In the genomic region with DNA sequence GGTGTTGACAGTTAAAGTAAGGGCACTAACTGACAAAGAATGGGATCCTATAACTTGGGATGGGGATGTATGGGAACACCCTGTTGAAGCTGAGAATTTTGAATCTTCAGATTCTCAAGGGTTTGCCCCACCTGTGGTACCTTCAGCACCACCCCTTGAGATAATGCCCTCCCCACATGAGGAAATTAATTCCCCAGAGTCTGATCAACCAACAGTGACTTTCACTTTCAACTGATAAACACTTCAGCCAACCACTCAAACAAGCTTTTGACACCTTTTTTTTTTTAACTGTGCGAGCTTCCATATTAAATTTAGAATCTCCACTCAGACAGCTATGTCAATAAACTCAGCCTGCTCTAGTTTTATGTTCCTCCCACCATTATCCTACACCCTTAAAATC, we compare ENCODE assay signal across 39 mouse cellular contexts. TPM values are rescaled to one million over a fixed set of nuclear protein-coding genes. Genes with fewer than 3 reads are reported as not detected.
"Had no signal": no experiment of that assay in that cellular context is flagged by ENCODE, and none has a peak within 500 bp of the region (broad histone marks: within the 10 kb centered on the region; RNA-seq: fewer than 3 reads in every experiment).

No protein-coding gene starts in this region.

- H3K36me3 ChIP-seq: heart, embryonic 13.5 days; heart, embryonic 15.5 days; hindbrain, embryonic 13.5 days; hindbrain, embryonic 15.5 days; limb, embryonic 13.5 days; limb, embryonic 15.5 days had no signal

- H3K4me3 ChIP-seq: heart, adult 2 months; heart, embryonic 13.5 days; heart, embryonic 15.5 days; hindbrain, embryonic 13.5 days; hindbrain, embryonic 15.5 days; layer of hippocampus, adult 2 months; limb, embryonic 13.5 days; limb, embryonic 15.5 days had no signal

- H3K27ac ChIP-seq: heart, adult 2 months; heart, embryonic 13.5 days; heart, embryonic 15.5 days; hindbrain, embryonic 13.5 days; hindbrain, embryonic 15.5 days; hindbrain, postnatal 0 days; layer of hippocampus, adult 2 months; limb, embryonic 13.5 days; limb, embryonic 15.5 days had no signal

- DNase-seq: gastrocnemius, postnatal 14 days; gastrocnemius, postnatal 36 days; heart, adult 11 months; heart, adult 2 months; heart, postnatal 14 days; heart, postnatal 36 days; kidney, adult 11 months; kidney, adult 2 months; kidney, postnatal 10 days; kidney, postnatal 25 days; kidney, postnatal 4 days; left cerebral cortex, postnatal 4 days had no signal

- H3K9me3 ChIP-seq: heart, embryonic 13.5 days; heart, embryonic 15.5 days; hindbrain, embryonic 13.5 days; hindbrain, embryonic 15.5 days; limb, embryonic 13.5 days; limb, embryonic 15.5 days had no signal

- ATAC-seq: hindbrain, postnatal 0 days; intestine, embryonic 16.5 days had no signal

- H3K27me3 ChIP-seq: heart, embryonic 13.5 days; heart, embryonic 15.5 days; hindbrain, embryonic 13.5 days; hindbrain, embryonic 15.5 days; limb, embryonic 13.5 days; limb, embryonic 15.5 days had no signal

- H3K4me1 ChIP-seq: heart, embryonic 13.5 days; heart, embryonic 15.5 days; hindbrain, embryonic 13.5 days; hindbrain, embryonic 15.5 days; limb, embryonic 13.5 days; limb, embryonic 15.5 days had no signal

RNA-seq across cellular contexts. Expression of a gene that starts 3.6 kb away (rescaled TPM):
- total RNA-seq: gastrocnemius, adult 18-20 months; gastrocnemius, adult 8-10 months; gastrocnemius, postnatal 14 days; gastrocnemius, postnatal 36 days; heart, adult 2 months; heart, postnatal 14 days; heart, postnatal 36 days; hematopoietic stem cell, adult 5-6 weeks; hindbrain, postnatal 0 days; layer of hippocampus, adult 2 months; layer of hippocampus, postnatal 10 days; layer of hippocampus, postnatal 25 days; left cerebral cortex, adult 18-20 months; left cerebral cortex, adult 8-10 months; left cerebral cortex, postnatal 10 days; left cerebral cortex, postnatal 25 days; left cerebral cortex, postnatal 4 days; liver, adult 2 months had no signal
- polyA plus RNA-seq: gonadal fat pad, adult 2 months; heart, adult 2 months; heart, embryonic 11.5 days; heart, embryonic 13.5 days; heart, embryonic 15.5 days; heart, postnatal 0 days; hindbrain, embryonic 11.5 days; hindbrain, embryonic 13.5 days; hindbrain, embryonic 15.5 days; hindbrain, postnatal 0 days; intestine, embryonic 14.5 days; intestine, embryonic 16.5 days; kidney, adult 2 months; kidney, embryonic 14.5 days; kidney, embryonic 16.5 days; limb, embryonic 11.5 days; limb, embryonic 13.5 days; limb, embryonic 15.5 days; liver, adult 2 months had no signal

RNA-seq across cellular contexts. Expression of a gene that starts 35.2 kb away (rescaled TPM):
- total RNA-seq: gastrocnemius, adult 18-20 months; gastrocnemius, adult 8-10 months; gastrocnemius, postnatal 14 days; gastrocnemius, postnatal 36 days; heart, adult 2 months; heart, postnatal 14 days; heart, postnatal 36 days; hematopoietic stem cell, adult 5-6 weeks; hindbrain, postnatal 0 days; layer of hippocampus, adult 2 months; layer of hippocampus, postnatal 10 days; layer of hippocampus, postnatal 25 days; left cerebral cortex, adult 18-20 months; left cerebral cortex, adult 8-10 months; left cerebral cortex, postnatal 10 days; left cerebral cortex, postnatal 25 days; left cerebral cortex, postnatal 4 days; liver, adult 2 months had no signal
- polyA plus RNA-seq: gonadal fat pad, adult 2 months; heart, adult 2 months; heart, embryonic 11.5 days; heart, embryonic 13.5 days; heart, embryonic 15.5 days; heart, postnatal 0 days; hindbrain, embryonic 11.5 days; hindbrain, embryonic 13.5 days; hindbrain, embryonic 15.5 days; hindbrain, postnatal 0 days; intestine, embryonic 14.5 days; intestine, embryonic 16.5 days; kidney, adult 2 months; kidney, embryonic 14.5 days; kidney, embryonic 16.5 days; limb, embryonic 11.5 days; limb, embryonic 13.5 days; limb, embryonic 15.5 days; liver, adult 2 months had no signal

RNA-seq across cellular contexts. Expression of a gene that starts 37.5 kb away (rescaled TPM):
- total RNA-seq: gastrocnemius, adult 18-20 months; gastrocnemius, adult 8-10 months; gastrocnemius, postnatal 14 days; gastrocnemius, postnatal 36 days; heart, adult 2 months; heart, postnatal 14 days; heart, postnatal 36 days; hematopoietic stem cell, adult 5-6 weeks; hindbrain, postnatal 0 days; layer of hippocampus, adult 2 months; layer of hippocampus, postnatal 10 days; layer of hippocampus, postnatal 25 days; left cerebral cortex, adult 18-20 months; left cerebral cortex, adult 8-10 months; left cerebral cortex, postnatal 10 days; left cerebral cortex, postnatal 25 days; left cerebral cortex, postnatal 4 days; liver, adult 2 months had no signal
- polyA plus RNA-seq: gonadal fat pad, adult 2 months; heart, adult 2 months; heart, embryonic 11.5 days; heart, embryonic 13.5 days; heart, embryonic 15.5 days; heart, postnatal 0 days; hindbrain, embryonic 11.5 days; hindbrain, embryonic 13.5 days; hindbrain, embryonic 15.5 days; hindbrain, postnatal 0 days; intestine, embryonic 14.5 days; intestine, embryonic 16.5 days; kidney, adult 2 months; kidney, embryonic 14.5 days; kidney, embryonic 16.5 days; limb, embryonic 11.5 days; limb, embryonic 13.5 days; limb, embryonic 15.5 days; liver, adult 2 months had no signal
